Mouse (Mus musculus): ENCODE results near the gene Vac14.
"Not testable (repeated sequence)": the region's sequence is repeated elsewhere in the genome, so short reads cannot be mapped to it uniquely, and the experiment has no call there.

Vac14 gene

DNA sequence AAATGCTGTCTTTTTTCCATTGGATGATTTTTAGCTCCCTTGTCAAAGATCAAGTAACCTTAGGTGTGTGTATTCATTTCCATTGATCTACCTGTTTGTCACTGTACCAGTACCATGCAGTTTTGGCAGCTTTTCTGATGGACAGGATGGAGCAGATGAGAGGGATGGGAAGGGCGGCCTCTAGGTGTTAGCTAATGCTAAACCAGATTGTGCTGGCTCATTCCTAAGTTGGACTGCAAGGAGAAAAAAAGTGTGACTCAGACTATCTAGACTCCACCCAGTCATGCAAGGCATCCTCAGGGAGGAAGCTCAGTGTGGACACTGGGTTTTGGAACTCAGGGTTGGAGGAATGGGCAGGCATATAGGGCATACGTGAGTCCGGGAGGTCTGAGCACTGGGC, 30.2 kb downstream of the Vac14 start:
- DNase-seq (ENCODE audit: low read depth in 2 of 2, low spot score in 2 of 2), result no peak

DNA sequence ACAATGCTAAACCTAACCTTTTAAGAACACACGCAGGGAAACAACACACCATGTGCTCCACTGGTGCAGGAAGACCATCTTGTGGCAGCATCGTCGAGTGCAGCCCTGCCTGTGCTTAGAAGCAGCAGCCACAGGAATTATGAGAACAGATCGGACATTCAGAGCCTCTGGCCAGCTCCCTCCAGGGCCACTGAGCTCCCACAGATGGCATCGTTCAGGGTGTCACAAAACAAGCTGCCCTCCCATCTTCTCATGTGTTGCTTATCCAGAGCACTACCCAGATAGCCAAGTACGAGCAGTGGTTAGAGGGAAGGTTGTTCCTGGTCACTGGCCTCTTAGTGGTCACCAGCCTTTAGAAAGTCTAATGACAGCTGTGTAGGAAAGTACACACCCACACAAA, 30.9 kb downstream of the Vac14 start:
- DNase-seq (ENCODE audit: low read depth in 2 of 2, low spot score in 2 of 2), result no peak

DNA sequence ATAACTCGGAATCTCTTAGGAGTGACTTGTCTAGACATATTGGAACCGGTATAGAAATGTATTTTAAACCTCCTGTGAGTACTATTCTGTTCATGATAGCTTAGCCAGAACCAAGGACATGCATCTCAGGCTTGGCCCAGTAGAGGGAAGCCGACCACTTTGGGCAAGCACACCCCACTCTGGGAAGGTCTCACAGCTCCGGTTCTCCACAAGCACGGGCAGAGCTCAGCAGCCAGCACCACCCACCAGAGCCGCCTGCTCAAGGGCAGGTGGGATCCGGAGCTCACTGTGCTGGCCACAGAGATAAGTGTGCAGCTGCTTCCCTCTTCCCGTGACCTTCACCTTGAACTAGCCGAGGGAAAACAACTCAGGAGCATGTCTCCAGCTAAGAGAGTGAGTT, 32.5 kb downstream of the Vac14 start:
- DNase-seq (ENCODE audit: low read depth in 2 of 2, low spot score in 2 of 2), result no peak

DNA sequence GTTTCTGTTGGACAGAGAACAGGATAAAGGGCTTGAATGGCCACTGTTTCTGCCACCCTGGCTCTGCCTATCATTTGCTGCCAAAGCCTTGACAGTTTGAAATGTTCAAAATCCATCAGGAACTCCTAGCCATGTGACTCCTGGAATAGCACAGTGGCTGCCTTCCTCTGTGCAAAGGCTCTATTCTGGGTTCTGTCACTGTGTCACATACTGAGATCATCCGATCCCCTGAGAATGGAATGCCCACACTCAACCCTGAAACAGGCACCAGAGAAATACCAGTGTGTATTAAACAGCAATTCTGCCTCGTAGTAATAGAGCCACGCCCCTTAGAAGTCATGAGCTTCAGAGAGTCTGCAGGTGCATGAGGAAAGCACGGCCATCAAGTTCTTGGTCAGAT, 33.5 kb downstream of the Vac14 start:
- DNase-seq (ENCODE audit: low read depth in 2 of 2, low spot score in 2 of 2), result no peak

DNA sequence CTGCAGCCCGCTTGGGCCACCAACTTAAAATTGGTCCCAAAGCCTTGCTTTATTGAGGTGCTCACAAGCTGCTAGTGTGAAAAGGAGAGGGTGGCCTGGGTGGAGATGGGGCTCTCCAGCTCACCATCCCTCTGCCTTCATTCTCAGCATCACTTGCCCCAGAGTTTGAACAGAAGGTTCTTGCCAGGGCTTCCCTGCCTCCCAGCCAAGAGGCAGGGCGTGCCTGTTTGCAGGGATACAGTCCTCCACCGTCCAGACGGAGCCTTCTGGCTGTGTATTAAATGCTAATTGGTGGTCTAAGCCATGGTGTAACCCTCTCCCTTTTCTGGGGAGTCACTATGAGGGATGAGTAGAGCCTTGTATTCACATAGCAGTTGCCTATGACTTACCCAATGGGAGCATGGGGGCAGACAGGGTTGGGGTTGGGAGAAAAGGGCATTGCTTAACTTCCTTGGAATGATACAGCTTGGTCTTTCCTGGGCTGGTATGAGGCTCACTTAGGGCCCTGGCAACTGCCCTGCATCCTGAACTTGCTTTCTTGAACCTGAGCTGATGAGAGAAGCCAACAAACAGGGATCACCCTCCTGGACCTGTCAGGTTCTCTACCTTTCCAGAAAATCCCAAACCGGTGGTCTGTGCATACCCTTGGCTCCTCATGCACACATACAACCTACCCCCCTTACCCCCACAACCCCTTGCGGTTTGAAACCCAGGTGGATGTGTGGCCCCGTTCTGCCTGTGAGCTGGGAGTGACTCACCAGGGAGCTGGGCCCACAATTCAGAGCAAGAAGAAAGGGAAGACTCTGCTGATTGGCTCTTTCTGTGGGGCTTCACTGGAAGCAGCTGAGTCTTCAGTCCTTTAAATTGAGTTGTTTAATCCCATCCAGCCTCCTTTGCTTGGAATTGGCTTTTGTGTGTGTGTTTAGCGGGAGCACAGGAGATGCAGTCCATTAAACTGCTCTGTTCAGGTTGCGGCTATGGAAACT, 36.0 kb downstream of the Vac14 start:
- no peak for DNase-seq (ENCODE audit: low read depth in 2 of 2, low spot score in 2 of 2)

DNA sequence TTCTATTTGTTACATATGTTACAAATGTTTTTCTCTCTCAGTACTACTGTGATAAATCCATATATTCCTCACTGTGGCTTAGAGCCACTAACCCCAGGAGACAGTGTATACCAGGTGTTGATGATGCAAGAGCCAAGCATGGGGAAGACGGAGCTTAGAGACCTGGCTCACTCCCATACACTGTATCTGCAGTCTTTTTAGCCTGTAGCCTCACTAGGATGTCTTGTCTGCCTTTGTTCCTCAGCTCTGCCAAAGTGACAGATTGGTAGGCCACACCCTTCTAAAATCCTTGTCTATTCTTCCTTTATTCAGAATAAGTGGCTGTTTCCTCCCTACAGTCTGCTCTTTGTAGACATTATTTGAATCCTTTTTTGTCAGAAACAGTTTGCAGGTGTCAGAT, 37.4 kb downstream of the Vac14 start:
- DNase-seq (ENCODE audit: low read depth in 2 of 2, low spot score in 2 of 2), result no peak

DNA sequence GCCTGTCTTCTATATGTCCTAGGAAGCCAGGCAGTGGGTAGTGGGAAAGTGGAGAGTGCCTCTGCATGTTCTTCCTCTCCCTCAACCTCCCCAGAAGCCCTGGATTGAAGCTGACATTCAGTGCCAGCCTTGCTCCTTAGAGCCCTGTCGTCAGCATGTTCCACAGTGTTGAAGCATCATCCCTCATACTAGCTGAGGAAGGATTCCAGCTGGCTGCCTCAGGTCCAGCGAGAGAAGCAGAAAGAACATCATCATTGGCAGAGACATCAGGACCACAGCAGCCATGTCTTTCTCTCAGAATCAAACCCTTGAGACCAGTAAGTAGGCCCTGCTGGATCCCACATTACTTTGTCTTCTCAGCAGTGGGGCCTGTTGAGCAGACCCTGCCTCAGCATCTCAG, 39.3 kb downstream of the Vac14 start:
- DNase-seq (ENCODE audit: low read depth in 2 of 2, low spot score in 2 of 2), result no peak

DNA sequence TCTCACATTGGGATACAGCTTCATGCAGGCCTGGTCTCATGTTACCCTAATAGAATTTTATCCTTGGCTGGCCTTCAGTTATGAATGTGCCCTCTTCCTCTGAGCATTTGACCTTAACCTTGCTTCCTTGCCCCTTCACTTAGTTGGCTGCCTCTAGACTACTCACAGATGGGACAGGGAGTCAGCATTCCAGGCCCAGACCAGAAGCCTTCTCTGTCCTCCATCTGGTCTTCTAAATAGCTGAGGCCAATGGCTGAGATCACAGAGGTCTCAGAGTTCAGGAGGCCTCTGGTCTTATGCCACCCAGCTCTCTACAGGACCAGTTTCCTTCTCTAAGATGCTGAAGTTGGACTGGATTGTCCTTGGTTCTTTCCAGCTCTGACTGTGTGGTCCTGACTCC, 41.7 kb downstream of the Vac14 start:
- no peak for DNase-seq (ENCODE audit: low read depth in 2 of 2, low spot score in 2 of 2)

DNA sequence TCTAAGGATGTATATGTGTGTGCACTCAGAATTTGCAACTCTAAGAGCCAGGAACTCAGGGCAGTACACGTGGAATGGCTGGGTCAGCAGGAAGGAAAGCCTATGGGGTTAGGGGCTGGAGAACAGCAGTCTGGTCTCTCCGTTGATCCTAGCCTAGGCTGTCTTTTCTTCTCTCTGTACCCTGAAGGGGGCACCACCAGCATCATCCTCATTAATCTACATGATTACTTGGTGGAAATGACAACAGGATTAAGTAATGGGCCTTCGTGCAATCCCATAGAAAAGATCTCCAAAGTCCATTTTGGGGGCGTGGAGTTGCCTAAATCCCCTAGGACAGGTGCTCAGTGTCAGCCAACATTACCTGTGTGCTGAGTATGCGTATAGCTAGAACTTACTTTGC, 44.2 kb downstream of the Vac14 start:
- no peak for DNase-seq (ENCODE audit: low read depth in 2 of 2, low spot score in 2 of 2)

DNA sequence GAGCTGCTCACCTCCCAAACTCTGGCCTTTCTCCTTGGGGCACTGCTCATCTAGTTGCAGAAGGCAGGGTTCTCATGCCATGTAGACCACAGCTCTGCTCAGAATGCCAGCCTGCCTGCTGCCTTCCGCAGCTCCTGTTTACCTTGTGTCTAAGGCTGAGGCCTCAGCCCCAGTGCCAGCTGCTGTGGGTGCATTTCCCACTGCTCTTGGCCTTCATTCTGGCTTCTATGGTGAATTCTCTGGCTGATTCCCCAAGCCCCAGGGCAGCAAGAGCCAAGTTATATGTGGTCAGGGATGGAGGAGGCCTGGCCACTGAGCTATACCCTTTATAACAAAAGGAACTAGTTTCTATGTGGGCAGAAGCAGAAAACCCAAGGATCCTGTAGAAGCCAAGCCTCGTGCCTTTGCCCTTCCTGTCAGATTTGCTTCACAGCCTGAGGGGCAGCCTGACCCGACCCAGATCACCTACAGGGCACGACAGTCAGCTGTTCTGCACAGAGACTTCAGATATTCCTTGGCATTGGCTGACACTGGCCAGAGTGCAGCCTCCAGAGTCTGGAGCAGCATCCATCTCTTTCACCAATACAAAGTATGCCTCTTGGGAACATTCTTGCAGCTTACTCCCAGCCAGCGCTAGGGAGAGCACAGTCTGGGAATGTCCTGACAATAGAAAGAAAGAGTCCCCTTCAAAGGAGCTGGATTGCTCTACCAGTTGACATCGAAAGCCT, 44.8 kb downstream of the Vac14 start:
- DNase-seq (ENCODE audit: low read depth in 2 of 2, low spot score in 2 of 2), result no peak

DNA sequence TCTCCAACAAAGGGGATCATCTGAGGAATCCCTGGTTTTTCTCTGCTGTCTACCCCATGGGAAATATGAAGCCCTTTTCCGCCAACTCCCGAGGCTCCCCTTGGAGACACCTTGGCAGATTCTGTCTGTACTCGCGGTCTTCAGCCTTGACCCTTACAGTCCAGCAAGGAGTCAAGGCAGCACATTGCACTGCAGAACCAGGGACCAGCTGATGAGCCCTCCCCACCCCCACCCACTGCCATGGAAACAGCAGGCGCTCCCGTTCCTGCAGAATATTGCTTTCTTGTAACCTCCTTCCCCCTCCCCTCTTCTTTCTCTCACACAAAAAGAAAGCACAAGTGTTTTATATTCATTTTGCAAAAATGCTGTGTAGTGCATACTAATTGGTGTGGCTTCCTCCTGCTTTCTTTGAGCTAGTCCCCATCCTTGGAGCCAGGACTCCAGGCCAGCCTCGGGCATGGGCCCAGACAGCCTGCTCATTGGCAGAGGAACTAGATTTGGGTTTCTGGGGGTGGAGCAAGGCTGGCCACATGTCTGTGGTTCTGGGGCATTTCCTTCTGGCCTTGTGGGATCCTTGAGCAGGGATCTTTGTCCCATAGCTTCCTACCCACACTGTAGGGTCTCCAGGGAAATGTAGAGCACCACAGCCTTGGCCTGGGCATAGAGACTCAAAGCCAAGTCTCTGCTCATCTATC, 46.0 kb downstream of the Vac14 start:
- DNase-seq (ENCODE audit: low read depth in 2 of 2, low spot score in 2 of 2), result no peak

DNA sequence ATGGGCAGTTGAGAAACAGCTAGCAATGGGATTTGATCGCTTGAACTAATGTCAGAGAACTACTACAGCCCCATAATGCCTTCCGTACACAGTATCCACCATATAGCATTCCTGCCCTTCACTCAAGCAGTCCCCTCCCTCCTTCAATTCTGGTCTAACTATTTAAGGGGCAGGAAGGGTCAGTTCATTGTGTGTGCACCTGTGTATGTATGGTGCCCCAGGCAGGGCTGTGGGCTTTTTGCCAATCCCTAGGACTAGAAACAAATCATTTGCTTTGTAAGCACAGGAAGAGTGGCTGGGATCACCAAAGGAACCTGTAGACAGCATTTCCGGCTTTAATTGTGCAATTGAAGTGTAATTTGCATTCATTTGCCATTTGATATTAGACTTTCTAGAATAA, 46.6 kb downstream of the Vac14 start:
- no peak for DNase-seq (ENCODE audit: low read depth in 2 of 2, low spot score in 2 of 2)

DNA sequence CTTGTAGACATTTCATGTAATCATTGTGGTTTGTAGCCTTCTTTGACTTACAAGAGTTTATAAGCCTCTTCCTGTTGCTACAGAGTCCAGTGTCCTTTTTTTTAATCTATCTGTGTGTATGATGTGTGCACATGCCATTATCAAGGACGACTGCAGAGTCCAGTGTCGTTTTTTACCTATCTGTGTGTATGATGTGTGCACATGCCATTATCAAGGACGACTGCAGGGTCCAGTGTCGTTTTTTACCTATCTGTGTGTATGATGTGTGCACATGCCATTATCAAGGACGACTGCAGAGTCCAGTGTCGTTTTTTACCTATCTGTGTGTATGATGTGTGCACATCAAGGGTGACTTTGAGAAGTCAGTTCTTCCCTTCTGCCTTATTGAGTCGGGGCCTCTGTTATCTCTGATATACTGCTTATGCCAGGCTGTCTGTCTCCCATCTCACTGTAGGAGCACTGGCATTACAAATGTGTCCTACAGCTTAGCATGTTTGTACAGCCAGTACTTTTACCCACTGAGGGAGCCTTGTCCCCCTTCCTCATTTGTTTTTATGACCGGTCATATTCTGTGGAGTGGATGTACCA, 49.3 kb downstream of the Vac14 start:
- not testable (repeated sequence) for DNase-seq (ENCODE audit: low read depth in 2 of 2, low spot score in 2 of 2)

DNA sequence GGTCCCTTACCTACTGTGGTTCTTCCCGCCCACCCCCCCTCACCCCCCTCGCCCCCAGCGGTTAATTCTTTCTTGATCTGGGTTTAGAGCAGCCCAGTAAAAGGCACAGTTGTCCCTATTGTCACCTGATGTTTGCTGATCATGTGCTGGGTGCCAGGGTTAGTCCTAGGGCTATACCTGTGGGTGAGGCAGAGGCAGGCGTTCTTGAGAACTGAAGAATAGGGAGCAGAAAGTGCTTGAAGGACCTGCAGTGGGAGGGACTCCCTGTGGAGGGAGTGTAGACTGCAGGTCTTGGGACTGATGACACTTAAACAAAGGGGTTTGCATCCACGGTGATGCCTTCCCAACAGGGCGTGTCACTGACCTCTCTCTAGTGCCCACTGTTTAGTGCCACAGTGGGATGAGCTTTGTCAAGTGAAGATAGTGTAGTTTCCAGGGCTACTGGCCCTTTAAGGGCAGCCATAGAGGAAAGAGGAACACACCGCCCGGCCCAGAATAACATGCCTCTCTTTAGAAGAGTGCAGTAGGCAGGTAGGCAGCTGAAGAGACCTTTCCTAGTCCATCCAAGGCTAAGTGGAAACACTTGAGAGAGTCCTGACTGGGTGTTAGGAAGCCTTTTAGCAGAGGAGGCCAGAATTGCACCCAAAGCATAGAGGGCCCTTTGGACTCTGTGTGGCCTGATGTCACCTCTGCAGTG, 51.7 kb downstream of the Vac14 start:
- DNase-seq (ENCODE audit: low read depth in 2 of 2, low spot score in 2 of 2), result no peak

DNA sequence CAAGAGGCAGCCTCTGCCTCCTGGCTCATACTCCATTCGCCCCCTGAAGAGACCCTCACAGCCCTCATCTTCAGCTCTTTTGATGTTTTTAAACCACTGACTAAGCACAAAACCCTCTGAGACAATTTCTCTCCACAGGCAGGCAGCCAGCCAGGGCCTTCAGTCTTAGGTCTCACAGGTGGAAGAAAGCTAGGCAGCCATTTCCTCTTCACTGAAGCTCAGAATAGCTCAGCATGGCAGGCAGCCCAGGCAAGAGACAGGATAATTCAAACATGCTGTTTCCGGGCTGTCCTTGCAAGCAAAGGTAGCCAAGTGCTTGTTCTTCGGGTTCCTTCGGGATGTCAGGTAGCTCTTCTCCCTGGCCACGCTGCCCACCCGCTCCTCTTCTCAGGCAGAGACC, 52.9 kb downstream of the Vac14 start:
- no peak for DNase-seq (ENCODE audit: low read depth in 2 of 2, low spot score in 2 of 2)

DNA sequence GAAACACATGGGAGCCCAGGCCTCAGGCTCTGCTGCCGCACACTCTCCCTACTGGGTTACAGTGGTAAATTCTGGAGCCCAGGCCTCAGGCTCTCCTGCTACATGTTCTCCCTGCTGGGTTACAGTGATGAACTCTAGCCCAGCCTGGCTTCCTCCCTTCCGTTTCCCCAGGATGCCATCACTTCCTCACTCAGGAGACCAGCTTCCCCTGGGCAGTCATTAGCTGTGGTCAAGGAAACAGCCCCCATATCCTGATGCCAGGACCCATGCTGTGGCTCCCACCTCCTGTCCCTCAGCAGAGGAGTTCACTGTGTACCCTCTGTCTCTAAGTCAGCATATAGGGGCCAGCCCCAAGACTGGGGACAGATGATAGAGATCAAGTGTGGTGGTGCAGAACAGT, 53.7 kb downstream of the Vac14 start:
- no peak for DNase-seq (ENCODE audit: low read depth in 2 of 2, low spot score in 2 of 2)

DNA sequence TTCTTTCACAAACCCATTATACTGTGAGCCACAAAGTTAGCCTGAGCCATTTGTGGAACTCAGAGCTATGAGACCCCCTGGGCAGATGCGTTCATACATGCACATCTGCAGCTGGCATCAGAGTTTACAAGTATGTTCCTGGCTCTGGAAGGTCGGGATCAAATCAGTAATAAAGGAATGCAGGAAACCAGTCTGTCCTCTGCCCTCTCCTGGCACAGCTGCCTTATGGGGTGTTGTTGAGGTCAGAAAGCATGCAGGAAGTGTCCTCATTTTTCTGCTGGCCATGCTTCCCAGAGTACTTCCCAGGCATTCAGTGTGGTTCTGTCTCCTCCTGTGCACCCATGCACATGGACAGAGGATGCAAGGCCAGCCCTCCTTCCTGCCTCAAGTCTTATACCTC, 54.8 kb downstream of the Vac14 start:
- DNase-seq (ENCODE audit: low read depth in 2 of 2, low spot score in 2 of 2), result no peak

DNA sequence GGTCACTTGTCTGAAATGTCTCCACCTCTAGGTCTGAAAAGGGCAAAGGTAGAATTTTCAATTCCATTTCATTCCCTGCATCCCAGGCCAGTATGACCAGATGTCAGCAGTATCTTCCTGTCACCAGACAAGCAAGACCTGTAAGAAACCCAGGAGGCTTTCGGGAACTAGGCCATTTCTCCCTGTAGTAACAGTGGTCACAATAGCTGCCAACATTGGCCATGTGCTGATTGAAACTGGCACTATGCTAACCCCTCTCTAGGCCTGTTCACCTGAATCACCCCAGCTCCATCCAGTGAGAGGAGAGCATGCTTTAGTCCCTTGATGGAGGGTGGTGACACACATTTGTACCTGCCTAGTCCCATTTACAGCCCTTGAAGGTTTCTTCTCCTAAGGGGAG, 56.2 kb downstream of the Vac14 start:
- DNase-seq (ENCODE audit: low read depth in 2 of 2, low spot score in 2 of 2), result no peak

DNA sequence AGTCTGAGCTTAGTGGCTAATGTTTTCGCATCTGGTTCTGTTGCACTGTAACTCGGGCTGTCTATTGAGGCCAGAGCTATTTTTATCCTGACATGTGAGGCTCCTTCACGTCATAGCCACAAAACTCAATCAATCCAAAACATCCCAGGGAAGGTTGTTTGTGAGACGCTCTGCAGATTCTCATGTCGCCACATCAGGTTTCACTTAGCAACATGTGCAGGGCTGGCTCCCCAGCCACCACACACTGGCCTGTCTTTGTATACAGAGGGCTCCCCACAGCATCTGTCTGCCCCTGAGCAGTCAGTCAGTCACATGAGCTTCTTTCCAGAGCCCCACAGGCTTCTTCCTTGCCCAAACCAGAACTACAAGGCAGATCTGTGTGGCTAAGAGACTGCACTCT, 58.3 kb downstream of the Vac14 start:
- DNase-seq (ENCODE audit: low read depth in 2 of 2, low spot score in 2 of 2), result no peak

DNA sequence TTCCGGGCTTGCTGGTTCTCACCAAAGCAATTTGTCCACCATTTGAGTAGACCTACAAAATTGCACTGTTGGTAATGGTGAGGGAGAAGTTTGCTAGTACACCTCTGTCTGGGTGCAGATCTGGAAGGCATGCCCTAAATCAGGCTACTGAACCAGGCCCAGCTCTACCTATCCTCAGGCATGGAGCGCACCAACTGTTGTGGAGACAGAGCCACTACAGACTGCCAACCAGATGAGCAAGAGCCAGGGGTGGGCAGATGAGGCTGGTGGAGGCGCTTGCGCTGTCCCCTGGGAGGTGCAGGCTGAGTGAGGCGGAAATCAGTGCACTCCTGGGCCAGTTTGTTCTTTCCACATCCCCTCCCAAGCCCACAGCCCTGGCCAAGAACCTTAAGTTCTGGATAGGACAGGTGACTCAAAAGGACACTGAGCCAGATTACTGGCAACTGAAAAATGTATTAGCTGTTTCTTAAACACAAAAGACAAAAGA, 58.8 kb downstream of the Vac14 start:
- no peak for DNase-seq (ENCODE audit: low read depth in 2 of 2, low spot score in 2 of 2)

DNA sequence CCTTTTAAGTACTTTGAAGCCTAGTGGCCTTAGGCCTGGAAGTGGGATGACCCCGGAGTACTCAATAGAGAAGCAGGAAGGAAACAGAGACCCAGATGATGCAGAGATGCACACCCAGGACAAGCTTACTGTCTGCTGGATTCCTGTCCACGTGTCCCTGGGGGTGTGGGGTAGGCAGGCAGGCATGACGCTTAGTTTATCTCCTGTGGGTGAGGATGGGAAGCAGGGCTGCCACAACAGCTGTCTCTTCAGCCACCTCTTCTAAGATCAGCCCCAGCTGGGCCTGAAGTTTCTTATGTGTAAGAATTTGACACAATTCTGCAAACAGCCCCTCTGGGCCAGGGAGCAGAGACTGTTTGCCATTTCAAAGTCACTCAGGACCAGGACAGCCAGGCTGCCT, 60.6 kb downstream of the Vac14 start:
- no peak for DNase-seq (ENCODE audit: low read depth in 2 of 2, low spot score in 2 of 2)

All from CD8-positive naive resting alpha-beta T cell, adult 2 months (primary cell).